Mouse (Mus musculus) ES-E14 (cell line): Measurements from ENCODE around the gene Ephb1.

Experiments
- CHD2 ChIP-seq: IDR thresholded peaks from 2 replicates; pipeline ENCODE4 v1.6.1; 2014; ENCODE audit warnings: mild to moderate bottlenecking, low read depth, low read length, inconsistent platforms
- MAFK ChIP-seq: IDR thresholded peaks from 2 replicates; pipeline ENCODE4 v1.6.1; 2014; ENCODE audit warnings: mild to moderate bottlenecking, low read depth, low read length, inconsistent platforms; ENCODE audit not compliant: insufficient read depth
- ZC3H11A ChIP-seq: IDR thresholded peaks from 2 replicates; pipeline ENCODE4 v1.6.1; 2012; ENCODE audit warnings: low read depth, mild to moderate bottlenecking, inconsistent platforms, low read length, borderline replicate concordance

DNA sequence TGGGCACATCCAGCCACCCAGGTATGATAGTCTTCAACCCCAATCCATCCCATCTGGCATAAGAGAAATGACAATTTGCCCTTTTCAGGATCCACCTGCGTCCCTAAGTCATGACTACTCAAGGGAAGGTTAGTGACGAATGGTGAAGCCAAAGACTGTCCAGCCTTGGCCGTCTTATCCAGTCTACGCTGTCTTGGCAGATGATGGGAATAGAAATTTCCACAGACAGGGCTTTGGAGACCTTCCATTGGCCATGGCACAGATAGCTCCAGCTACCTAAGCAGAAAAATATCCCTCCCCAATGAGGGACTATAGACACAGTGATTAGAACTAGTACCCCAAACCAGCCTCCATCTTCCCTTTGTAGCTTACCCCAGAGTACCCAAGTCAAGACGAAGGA lies 98.1 kb downstream of the Ephb1 start:
- TF ChIP-seq ZC3H11A (no peak), MAFK (no peak), CHD2 (no peak)
